20 mouse cellular contexts compared by ENCODE assay signal in the genomic region with DNA sequence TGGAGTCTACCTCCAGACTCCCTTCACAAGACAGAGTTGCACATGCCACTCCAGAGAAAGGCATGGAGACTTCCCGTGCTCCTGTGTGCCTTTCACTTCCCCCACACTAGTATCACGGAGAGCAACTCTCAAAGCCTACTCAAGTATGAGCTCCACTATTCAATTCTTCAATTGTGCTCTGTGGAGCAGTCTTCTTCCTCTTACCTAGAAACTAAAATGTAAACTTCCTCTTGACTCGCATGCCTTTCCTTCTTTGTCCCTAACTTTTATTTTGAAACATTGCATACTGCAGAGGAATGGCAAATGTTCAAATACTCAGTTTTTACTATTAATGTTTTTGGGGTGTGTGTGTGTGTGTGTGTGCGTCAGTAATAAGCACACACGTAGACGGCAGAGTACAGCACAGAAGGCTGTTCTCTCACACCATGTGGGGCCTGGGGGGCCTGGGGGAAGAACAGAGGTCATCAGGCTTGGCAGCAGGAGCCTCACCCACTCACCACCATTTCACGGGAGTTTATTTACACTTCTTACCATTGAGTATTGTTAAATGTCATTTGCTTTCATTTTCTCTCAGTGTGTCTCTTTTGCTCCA. TPM values are rescaled to one million over a fixed set of nuclear protein-coding genes. Genes with fewer than 3 reads are reported as not detected.
DNase-seq lines count a peak whose midpoint lies in the region; ATAC-seq and TF ChIP-seq lines count a peak whose summit lies in the region.
"Had no signal": no experiment of that assay in that cellular context is flagged by ENCODE, and none has a peak within 500 bp of the region (broad histone marks: within the 10 kb centered on the region; RNA-seq: fewer than 3 reads in every experiment).

No protein-coding gene starts in this region.

- TF ChIP-seq POLR2A in MEL (IDR thresholded peaks at IDR 0.05; ENCODE audit: control insufficient read depth in 1 of 2, insufficient read depth in 1 of 2, low read depth in 1 of 2, low read length in 2 of 2, poor library complexity in 1 of 2) (no peak), myocyte (IDR thresholded peaks at IDR 0.05; ENCODE audit: insufficient read length, low read depth) (no peak)

- no peaks in the 10 kb centered on the region for H3K79me2 ChIP-seq in MEL (ENCODE audit: control insufficient read depth, insufficient read depth, low read length, poor library complexity)
- H3K79me2 ChIP-seq in myocyte (ENCODE audit: control insufficient read depth, insufficient read depth) = no peaks in the 10 kb centered on the region

- H3K27ac ChIP-seq in lung, embryonic 14.5 days (ENCODE audit: low read depth) = peak overlapping the region; percentile 50
- peak overlapping the region; percentile 13; the same call in 1 of the 2 replicates for H3K27ac ChIP-seq in MEL (ENCODE audit: control insufficient read depth, low read depth, low read length)
- H3K27ac ChIP-seq: embryonic facial prominence, embryonic 13.5 days; heart, embryonic 13.5 days; hindbrain, embryonic 13.5 days; limb, embryonic 15.5 days had no signal

- H3K27me3 ChIP-seq in lung, embryonic 14.5 days (ENCODE audit: insufficient read depth, low read length) = no peaks in the 10 kb centered on the region
- no peaks in the 10 kb centered on the region for H3K27me3 ChIP-seq in MEL (ENCODE audit: control insufficient read depth in 1 of 2, insufficient read depth in 2 of 2, low read length in 2 of 2)
- no peaks in the 10 kb centered on the region for H3K27me3 ChIP-seq in myocyte (ENCODE audit: control insufficient read depth, insufficient read depth, insufficient read length)
- H3K27me3 ChIP-seq: embryonic facial prominence, embryonic 13.5 days; heart, embryonic 13.5 days; hindbrain, embryonic 13.5 days; limb, embryonic 15.5 days; megakaryocyte, embryonic 14.5 days had no signal

- no peak for TF ChIP-seq RAD21 in MEL (IDR thresholded peaks at IDR 0.05; ENCODE audit: low read depth, low read length)

- H3K36me3 ChIP-seq in lung, embryonic 14.5 days (ENCODE audit: insufficient read depth) = peaks cover 11% of the 10 kb centered on the region; the same call in 1 of the 2 replicates
- H3K36me3 ChIP-seq in MEL (ENCODE audit: control insufficient read depth in 1 of 2, insufficient read depth in 2 of 2, low read length in 2 of 2) = peaks cover 7 to 37% of the 10 kb centered on the region in 2 experiments
- H3K36me3 ChIP-seq in myocyte (ENCODE audit: control insufficient read depth, insufficient read depth) = no peaks in the 10 kb centered on the region
- H3K36me3 ChIP-seq: embryonic facial prominence, embryonic 13.5 days; hindbrain, embryonic 13.5 days; limb, embryonic 15.5 days had no signal

- 33% methylated on average over 7 of the region's 7 CpGs for WGBS in lung, embryonic 14.5 days

- no peak for TF ChIP-seq CTCF in lung, embryonic 14.5 days (IDR thresholded peaks at IDR 0.05; ENCODE audit: low read depth)
- no peak for TF ChIP-seq CTCF in MEL (IDR thresholded peaks at IDR 0.05 in 2 of 3, conservative IDR thresholded peaks at IDR 0.05 in 1 of 3; ENCODE audit: control insufficient read depth in 1 of 3, insufficient read depth in 1 of 3, low read depth in 2 of 3, low read length in 3 of 3, poor library complexity in 1 of 3, severe bottlenecking in 1 of 3)

- no peak overlapping the region for H3K4me3 ChIP-seq in lung, embryonic 14.5 days (ENCODE audit: low read depth, low read length)
- H3K4me3 ChIP-seq in MEL (ENCODE audit: control insufficient read depth in 1 of 2, insufficient read depth in 1 of 2, low read depth in 2 of 2, low read length in 2 of 2) = no peak overlapping the region
- H3K4me3 ChIP-seq in myocyte = no peak overlapping the region
- H3K4me3 ChIP-seq: embryonic facial prominence, embryonic 13.5 days; heart, embryonic 13.5 days; hindbrain, embryonic 13.5 days; limb, embryonic 15.5 days; megakaryocyte, embryonic 14.5 days had no signal

- TF ChIP-seq EP300 in MEL (IDR thresholded peaks at IDR 0.05; ENCODE audit: low read depth in 1 of 2, low read length in 2 of 2) = no peak

- H3K9ac ChIP-seq in lung, embryonic 14.5 days = no peak overlapping the region
- H3K9ac ChIP-seq in MEL (ENCODE audit: control insufficient read depth, low read depth, low read length, poor library complexity, severe bottlenecking) = no peak overlapping the region
- H3K9ac ChIP-seq: embryonic facial prominence, embryonic 13.5 days; heart, embryonic 13.5 days; hindbrain, embryonic 13.5 days; limb, embryonic 15.5 days had no signal

- peaks cover 14% of the 10 kb centered on the region; the same call in 1 of the 2 replicates for H3K4me1 ChIP-seq in lung, embryonic 14.5 days (ENCODE audit: insufficient read depth)
- peaks cover 34 to 37% of the 10 kb centered on the region in 2 experiments for H3K4me1 ChIP-seq in MEL (ENCODE audit: control insufficient read depth in 1 of 2, insufficient read depth in 2 of 2, low read length in 2 of 2)
- H3K4me1 ChIP-seq: embryonic facial prominence, embryonic 13.5 days; hindbrain, embryonic 13.5 days had no signal

- H3K4me2 ChIP-seq in lung, embryonic 14.5 days = 0 out of 2 replicates have a peak overlapping the region, but pooled peaks have one; percentile 23
- peak overlapping the region; percentile 40 for H3K4me2 ChIP-seq in myocyte (ENCODE audit: low read depth)
- H3K4me2 ChIP-seq: embryonic facial prominence, embryonic 13.5 days; heart, embryonic 13.5 days; hindbrain, embryonic 13.5 days; limb, embryonic 15.5 days had no signal

- peak; percentile 53; the same call in 1 of the 2 replicates for ATAC-seq in lung, embryonic 14.5 days (ENCODE audit: insufficient read depth)
- ATAC-seq in granulocyte monocyte progenitor cell, adult 5-6 weeks (replicated peaks; ENCODE audit: poor library complexity, severe bottlenecking) = peak; percentile 34
- ATAC-seq: activated CD4-positive, CD25-positive, alpha-beta regulatory T cell, adult 4 months; forebrain, embryonic 16.5 days; inflammation-experienced regulatory T-cells, adult 6 months had no signal

- no peaks in the 10 kb centered on the region for H3K9me3 ChIP-seq in lung, embryonic 14.5 days (ENCODE audit: low read depth, low read length)
- H3K9me3 ChIP-seq in MEL (replicated peaks; ENCODE audit: insufficient read depth, low read length) = no peaks in the 10 kb centered on the region
- H3K9me3 ChIP-seq: embryonic facial prominence, embryonic 13.5 days; heart, embryonic 13.5 days; hindbrain, embryonic 13.5 days; limb, embryonic 15.5 days; megakaryocyte, embryonic 14.5 days had no signal

- no peak overlapping the region for H3ac ChIP-seq in myocyte (ENCODE audit: control insufficient read depth, insufficient read length)

- DNase-seq in lung, embryonic 14.5 days = peak; percentile 15
- no peak for DNase-seq in lung, postnatal 25 days (ENCODE audit: low spot score)
- DNase-seq in MEL (ENCODE audit: low read depth, low spot score) = peak; percentile 38
- no peak for DNase-seq in gastrocnemius, postnatal 4 days (ENCODE audit: low spot score in 2 of 2)
- no peak for DNase-seq in layer of hippocampus, adult 9-10 months (ENCODE audit: low spot score)
- DNase-seq: adrenal gland, postnatal 10 days; cerebellum, postnatal 14 days; gastrocnemius, postnatal 36 days; layer of hippocampus, postnatal 36 days; right cerebral cortex, postnatal 25 days had no signal

TF ChIP-seq in MEL, 35 proteins besides CTCF, POLR2A, EP300 and RAD21:
- 0 out of 2 replicates have a peak, but pooled peaks have one; percentile 19 for TF ChIP-seq ETS1 (IDR thresholded peaks at IDR 0.05; ENCODE audit: low read depth, low read length)
- TF ChIP-seq NELFE (IDR thresholded peaks at IDR 0.05; ENCODE audit: low read depth, low read length) = no peak

TF ChIP-seq in myocyte, 11 proteins besides CTCF, POLR2A, EP300 and RAD21:
- TF ChIP-seq E2F4 (IDR thresholded peaks at IDR 0.05; ENCODE audit: insufficient read depth) (no peak), SRF (IDR thresholded peaks at IDR 0.05; ENCODE audit: control insufficient read depth, insufficient read length, low read depth) (no peak), MYOG (IDR thresholded peaks at IDR 0.05; ENCODE audit: control insufficient read depth in 1 of 3, insufficient read depth in 1 of 3, insufficient read length in 2 of 3, low read depth in 2 of 3) (no peak)

RNA-seq across cellular contexts. Expression of a gene that starts 20.6 kb away (rescaled TPM):
- 9.9 and 13.0 TPM in 2 replicates for polyA plus RNA-seq in lung, embryonic 14.5 days (2014; fragmentation: Nextera tagmentation; extraction: Ambion mirVana)
- 18.1 and 29.3 TPM in 2 replicates for total RNA-seq in MEL (2012; rRNA removed)
- polyA plus RNA-seq in MEL (2012; ENCODE audit: insufficient read depth in 1 of 2, insufficient read length in 2 of 2, low read depth in 1 of 2, low replicate concordance in 2 of 2, missing spikeins in 1 of 2) = 10 to 100 TPM in 1 of 2 experiments, not detected in 1; 37.4 TPM
- 6.2 and 12.7 TPM in 2 replicates for total RNA-seq in granulocyte monocyte progenitor cell, adult 5-6 weeks (2014; fragmentation: Nextera tagmentation)
- 52.5 and 66.5 TPM in 2 replicates for total RNA-seq in granulocyte monocyte progenitor cell, adult 5-6 weeks (2017)
- polyA plus RNA-seq in myocyte (2012; fragmentation: generic; extraction: Trizol) = 381 TPM
- 10 to 100 TPM; 31.5 to 35.5 TPM for total RNA-seq in gastrocnemius, postnatal 4 days (2021)

Comparison
In these comparisons a context has a peak if more than half of its experiments do, and no peak if none do; other contexts are left out.
1. DNase-seq: peak in lung, embryonic 14.5 days (single experiment) and MEL (single experiment); none in lung, postnatal 25 days (single experiment), gastrocnemius, postnatal 4 days (0 of 2) and layer of hippocampus, adult 9-10 months (single experiment).